Mouse (Mus musculus) small intestine, adult 2 months (tissue): ENCODE data around the gene Zfpl1.

ENCODE experiments used
- CTCF ChIP-seq: fragments of 200-500 bp; IDR thresholded peaks from 2 replicates; pipeline ENCODE4 v1.5.1; 2012; ENCODE audit warnings: low read depth, mild to moderate bottlenecking, control low read depth, inconsistent platforms, low read length, moderate library complexity, mixed read lengths; ENCODE audit not compliant: insufficient replicate concordance, insufficient read length; ENCODE audit errors: extremely low read depth
- POLR2A ChIP-seq: fragments of 200-500 bp; IDR thresholded peaks from 2 replicates; pipeline ENCODE4 v1.6.1; 2012; ENCODE audit warnings: low read depth, mild to moderate bottlenecking, control low read depth, inconsistent platforms, low read length, moderate library complexity

GRCm38 (mm10) chr19:6071261-6071660 lies 13.5 kb downstream of the Zfpl1 start:
- TF ChIP-seq CTCF (no peak), POLR2A (no peak)
